Mouse (Mus musculus): ENCODE data around the gene Atp2c1. TPM values are rescaled to one million over a fixed set of nuclear protein-coding genes. Genes with fewer than 3 reads are reported as not detected.

Atp2c1 gene
- polyA plus RNA-seq, 1 experiment from 2014 or later, result 77.4 TPM

DNA sequence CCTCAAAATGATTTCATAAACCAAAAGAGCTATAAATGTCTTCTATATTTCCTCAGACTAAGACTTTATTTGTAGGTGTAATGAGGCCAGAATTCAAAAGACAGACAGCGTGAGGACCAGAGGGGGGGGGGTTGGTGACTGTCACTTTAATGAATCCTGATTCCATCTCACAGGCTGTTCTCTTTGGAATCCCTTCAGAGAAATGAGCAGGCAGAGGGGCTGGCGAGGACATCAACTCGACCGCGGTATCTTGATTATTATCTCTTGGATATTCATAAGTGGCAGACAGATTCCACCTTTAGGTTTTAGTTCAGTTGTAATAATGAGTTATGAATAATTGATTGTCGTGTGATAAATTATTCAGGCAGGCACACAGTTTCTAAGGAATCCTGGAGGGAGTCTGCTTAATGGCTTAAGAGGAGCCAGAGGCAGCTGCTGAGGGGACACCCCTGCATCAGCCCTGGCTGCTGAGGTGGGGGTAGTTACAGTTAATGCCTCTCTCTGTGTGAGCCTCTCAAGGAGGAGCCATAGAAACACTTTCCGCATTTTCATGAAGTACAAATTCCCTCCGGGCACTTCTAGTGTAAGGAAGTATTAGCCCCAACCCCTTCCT is 147.5 kb downstream of the Atp2c1 start:
- Histone ChIP-seq H3K4me3 (replicated peaks) (no peak overlapping the region), H3K27ac (no peak overlapping the region), H3K4me2 (no peak overlapping the region), H3K36me3 (replicated peaks) (no peaks in the 10 kb centered on the region), H3K9ac (no peak overlapping the region), H3K27me3 (no peaks in the 10 kb centered on the region), H3K9me3 (no peaks in the 10 kb centered on the region), H3K4me1 (peaks cover 7% of the 10 kb centered on the region)
- 63% methylated on average over 8 of the region's 8 CpGs for WGBS
- ATAC-seq (ENCODE audit: low FRiP score), result peak; percentile 68; the same call in 1 of the 2 replicates

DNA sequence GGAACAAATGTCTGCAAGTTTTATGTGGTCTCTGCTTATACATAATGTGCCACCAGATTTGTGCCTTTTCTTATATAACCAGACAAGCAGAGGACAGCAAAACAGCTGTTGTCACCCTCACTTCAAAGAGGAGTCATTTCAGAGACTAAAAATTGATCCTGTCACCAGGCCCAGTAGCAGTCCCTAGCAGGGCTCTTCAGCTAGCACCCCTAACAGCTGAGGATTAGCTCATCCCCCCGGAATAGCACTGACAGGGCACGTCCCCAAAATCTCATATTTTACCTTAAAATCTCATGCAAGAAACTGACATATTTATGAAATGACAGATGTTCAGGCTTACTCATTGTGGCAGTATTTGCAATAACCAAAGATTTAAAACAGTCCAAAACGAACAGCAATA is 149.5 kb downstream of the Atp2c1 start:
- Histone ChIP-seq H3K36me3 (replicated peaks) (no peaks in the 10 kb centered on the region), H3K9me3 (no peaks in the 10 kb centered on the region), H3K4me2 (no peak overlapping the region), H3K9ac (no peak overlapping the region), H3K27me3 (no peaks in the 10 kb centered on the region), H3K4me1 (peaks cover 7% of the 10 kb centered on the region), H3K4me3 (replicated peaks) (no peak overlapping the region), H3K27ac (no peak overlapping the region)
- ATAC-seq (ENCODE audit: low FRiP score), result no peak
- 78% methylated on average over 3 of the region's 3 CpGs for WGBS

DNA sequence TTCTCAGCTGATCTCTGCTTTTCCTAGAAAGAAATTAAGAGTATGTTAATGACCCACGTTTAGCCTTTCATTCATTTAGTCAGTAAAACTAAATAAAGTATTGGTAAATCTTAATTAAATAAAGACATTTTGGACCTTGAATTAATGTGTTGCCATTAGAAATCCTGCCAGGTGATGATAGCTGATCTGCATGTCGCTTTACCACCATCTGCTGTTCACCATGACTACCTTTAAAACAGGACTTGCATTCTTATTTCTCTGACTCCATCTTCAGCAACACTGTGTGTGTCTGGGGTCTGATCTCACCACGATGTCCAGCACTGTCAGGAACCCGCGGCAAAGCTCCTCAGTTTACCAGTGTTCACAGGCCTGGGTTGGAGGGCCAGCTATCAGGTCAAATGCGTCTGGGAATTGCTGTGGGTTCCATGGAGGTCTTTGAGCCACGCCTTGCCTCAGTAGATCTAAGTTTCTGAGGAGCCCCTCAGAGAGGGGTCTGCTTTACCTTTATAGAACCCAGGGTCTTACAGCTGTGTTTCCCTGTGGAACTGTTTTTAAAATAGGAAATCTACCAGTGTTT is 150.1 kb downstream of the Atp2c1 start:
- Histone ChIP-seq H3K36me3 (replicated peaks) (no peaks in the 10 kb centered on the region), H3K9ac (no peak overlapping the region), H3K27ac (no peak overlapping the region), H3K4me2 (no peak overlapping the region), H3K4me1 (peaks cover 7% of the 10 kb centered on the region), H3K27me3 (no peaks in the 10 kb centered on the region), H3K4me3 (replicated peaks) (no peak overlapping the region), H3K9me3 (no peaks in the 10 kb centered on the region)
- 80% methylated on average over 7 of the region's 7 CpGs for WGBS
- ATAC-seq (ENCODE audit: low FRiP score), result no peak

DNA sequence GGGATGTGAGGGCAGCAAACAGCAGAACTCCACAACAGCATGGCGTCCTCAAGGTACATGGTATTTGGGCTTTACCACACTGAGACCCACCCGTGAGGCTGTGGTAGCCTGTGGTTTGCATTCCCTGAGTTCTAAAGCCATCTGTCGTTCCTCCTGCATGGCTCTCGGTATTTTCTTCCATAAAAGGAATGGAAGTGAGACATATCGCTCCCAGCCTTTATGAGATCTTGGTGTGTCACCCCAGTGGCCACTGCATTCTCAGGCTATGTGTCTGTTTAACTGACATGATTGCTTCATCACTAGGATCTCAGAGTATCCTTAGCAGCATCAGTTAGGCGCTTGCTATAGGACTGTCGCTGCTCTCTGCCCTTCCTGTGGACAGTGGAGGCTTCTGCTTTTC is 150.7 kb downstream of the Atp2c1 start:
- 87% methylated on average over 7 of the region's 7 CpGs for WGBS
- no peak overlapping the region for H3K4me3 ChIP-seq (replicated peaks)
- no peak for ATAC-seq (ENCODE audit: low FRiP score)
- H3K27ac ChIP-seq, result no peak overlapping the region
- H3K36me3 ChIP-seq (replicated peaks), result no peaks in the 10 kb centered on the region
- H3K4me1 ChIP-seq, result peaks cover 7% of the 10 kb centered on the region
- no peaks in the 10 kb centered on the region for H3K9me3 ChIP-seq
- H3K4me2 ChIP-seq, result no peak overlapping the region
- no peak overlapping the region for H3K9ac ChIP-seq
- no peaks in the 10 kb centered on the region for H3K27me3 ChIP-seq

DNA sequence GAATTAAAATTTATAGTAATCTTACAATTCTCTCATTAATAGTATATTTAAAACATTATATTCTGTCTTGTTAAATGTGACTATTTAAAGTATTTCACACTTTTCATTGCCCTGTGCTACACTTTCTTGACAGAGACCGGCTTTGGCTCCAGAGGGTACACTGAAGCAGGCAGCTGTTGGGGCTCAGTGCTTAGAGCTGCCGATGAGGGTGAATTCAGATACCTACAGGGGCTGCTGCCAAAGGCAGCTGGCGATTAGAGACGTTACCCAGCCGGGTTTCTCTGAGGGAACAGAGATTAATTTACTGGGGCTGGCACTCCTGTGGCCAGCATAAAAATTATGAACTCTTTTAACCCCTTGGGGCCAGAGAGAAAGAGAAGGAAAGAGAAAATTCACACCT is 152.8 kb downstream of the Atp2c1 start:
- H3K36me3 ChIP-seq (replicated peaks), result no peaks in the 10 kb centered on the region
- no peaks in the 10 kb centered on the region for H3K9me3 ChIP-seq
- no peak overlapping the region for H3K27ac ChIP-seq
- H3K9ac ChIP-seq, result no peak overlapping the region
- H3K4me2 ChIP-seq, result no peak overlapping the region
- H3K27me3 ChIP-seq, result no peaks in the 10 kb centered on the region
- H3K4me1 ChIP-seq, result no peaks in the 10 kb centered on the region
- no peak for ATAC-seq (ENCODE audit: low FRiP score)
- no peak overlapping the region for H3K4me3 ChIP-seq (replicated peaks)
- 68% methylated on average over 5 of the region's 5 CpGs for WGBS

DNA sequence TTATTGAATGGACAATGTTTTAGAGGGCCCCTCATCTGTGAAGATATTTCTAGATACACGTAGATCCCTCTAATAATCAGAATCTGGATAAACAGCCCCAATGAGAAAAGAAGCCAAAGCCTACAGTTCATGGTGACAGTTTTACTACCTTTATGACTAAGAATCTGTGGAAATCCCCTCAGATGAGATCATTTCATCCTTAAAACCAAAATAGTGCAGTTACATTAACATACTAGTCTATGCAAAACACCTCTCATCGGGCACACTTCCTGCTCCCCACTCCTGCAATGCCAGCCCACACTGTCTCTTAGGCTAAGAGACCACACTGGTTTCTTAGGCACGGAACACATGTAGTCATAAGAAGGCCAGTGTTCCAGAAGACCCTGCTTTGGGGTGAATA is 158.5 kb downstream of the Atp2c1 start:
- H3K27ac ChIP-seq, result no peak overlapping the region
- H3K9me3 ChIP-seq, result no peaks in the 10 kb centered on the region
- no peaks in the 10 kb centered on the region for H3K27me3 ChIP-seq
- 86% methylated on average over 3 of the region's 3 CpGs for WGBS
- no peaks in the 10 kb centered on the region for H3K4me1 ChIP-seq
- H3K9ac ChIP-seq, result no peak overlapping the region
- ATAC-seq (ENCODE audit: low FRiP score), result no peak
- H3K4me2 ChIP-seq, result no peak overlapping the region
- no peaks in the 10 kb centered on the region for H3K36me3 ChIP-seq (replicated peaks)
- no peak overlapping the region for H3K4me3 ChIP-seq (replicated peaks)

DNA sequence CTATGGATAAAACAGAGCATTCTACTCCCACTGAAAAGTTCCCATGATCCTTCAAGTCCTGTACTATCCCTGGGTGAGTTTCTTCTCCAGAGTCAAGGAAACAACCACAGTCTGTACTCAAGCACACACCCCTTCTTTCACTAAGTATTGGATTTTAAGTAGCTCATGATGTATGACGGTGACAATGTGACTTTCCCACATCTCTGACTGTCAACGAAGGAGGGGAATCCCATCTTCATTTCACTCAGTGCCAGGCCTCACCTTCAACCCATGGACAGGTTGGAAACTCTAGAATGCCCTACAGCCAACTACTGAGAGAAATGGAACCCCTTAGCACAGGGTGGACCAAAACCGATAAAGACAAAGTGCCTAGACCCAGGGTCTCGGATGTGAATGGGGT is 160.9 kb downstream of the Atp2c1 start:
- H3K27me3 ChIP-seq, result no peaks in the 10 kb centered on the region
- H3K4me2 ChIP-seq, result no peak overlapping the region
- WGBS, result 94% methylated on average over 4 of the region's 4 CpGs
- no peak overlapping the region for H3K4me3 ChIP-seq (replicated peaks)
- no peak for ATAC-seq (ENCODE audit: low FRiP score)
- no peaks in the 10 kb centered on the region for H3K36me3 ChIP-seq (replicated peaks)
- no peak overlapping the region for H3K27ac ChIP-seq
- no peaks in the 10 kb centered on the region for H3K9me3 ChIP-seq
- no peaks in the 10 kb centered on the region for H3K4me1 ChIP-seq
- H3K9ac ChIP-seq, result no peak overlapping the region

DNA sequence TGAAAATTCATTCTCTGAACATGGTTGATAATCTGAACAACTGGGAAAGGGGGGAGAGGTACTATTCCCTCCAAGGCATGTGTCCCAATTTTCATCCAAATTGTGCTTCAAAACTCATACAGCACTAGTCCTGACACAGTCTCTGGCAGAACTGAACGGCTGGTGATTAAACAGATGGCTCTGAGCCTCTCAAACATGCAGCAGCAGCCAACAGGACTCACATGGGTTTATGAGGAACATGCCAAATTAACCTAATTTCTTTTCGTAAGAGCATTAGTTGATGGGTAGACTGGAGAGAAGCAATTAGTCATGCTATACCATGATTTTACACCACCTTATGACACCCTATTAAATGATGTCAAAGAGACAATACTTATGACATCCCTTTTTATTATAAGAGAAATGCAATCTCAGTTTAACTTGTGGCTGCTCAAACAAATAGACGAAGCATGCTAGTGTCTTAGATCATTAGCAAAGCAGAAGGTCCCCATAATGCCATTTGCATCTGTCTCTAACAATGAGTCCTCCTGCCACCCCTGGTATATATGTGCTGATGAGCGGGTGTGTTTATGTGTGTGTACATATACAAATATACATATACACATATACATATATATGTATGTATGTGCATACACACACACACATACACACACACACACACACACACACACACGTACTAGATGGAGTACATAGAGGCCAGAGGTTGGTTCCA is 163.4 kb downstream of the Atp2c1 start:
- WGBS, result 82% methylated on average over 5 of the region's 5 CpGs
- no peak overlapping the region for H3K4me2 ChIP-seq
- H3K9ac ChIP-seq, result no peak overlapping the region
- no peak overlapping the region for H3K4me3 ChIP-seq (replicated peaks)
- H3K4me1 ChIP-seq, result no peaks in the 10 kb centered on the region
- no peak overlapping the region for H3K27ac ChIP-seq
- no peaks in the 10 kb centered on the region for H3K36me3 ChIP-seq (replicated peaks)
- ATAC-seq (ENCODE audit: low FRiP score), result no peak
- H3K9me3 ChIP-seq, result no peaks in the 10 kb centered on the region
- H3K27me3 ChIP-seq, result no peaks in the 10 kb centered on the region

DNA sequence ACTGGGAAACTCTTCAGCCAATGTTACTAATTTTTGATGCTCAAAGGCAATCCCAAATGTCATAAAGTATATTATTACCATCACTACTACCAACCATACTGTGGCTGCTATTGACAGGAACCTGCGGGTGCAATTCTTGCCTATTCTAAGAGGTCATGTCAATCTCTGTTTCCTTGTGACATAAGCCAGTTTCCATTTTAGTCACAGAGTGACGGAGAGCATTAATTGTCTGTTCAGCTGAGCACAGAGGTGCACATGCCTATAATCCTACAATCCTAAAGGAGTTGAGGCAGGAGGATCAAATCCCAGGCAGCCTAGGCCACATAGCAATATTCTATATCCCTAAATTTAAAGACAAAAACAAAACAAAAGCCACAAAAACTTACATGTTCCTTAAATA is 164.9 kb downstream of the Atp2c1 start:
- H3K9me3 ChIP-seq, result no peaks in the 10 kb centered on the region
- WGBS, result 86% methylated on average over 2 of the region's 2 CpGs
- H3K4me2 ChIP-seq, result no peak overlapping the region
- H3K4me3 ChIP-seq (replicated peaks), result no peak overlapping the region
- H3K4me1 ChIP-seq, result no peaks in the 10 kb centered on the region
- H3K27ac ChIP-seq, result no peak overlapping the region
- no peak overlapping the region for H3K9ac ChIP-seq
- no peak for ATAC-seq (ENCODE audit: low FRiP score)
- no peaks in the 10 kb centered on the region for H3K27me3 ChIP-seq
- no peaks in the 10 kb centered on the region for H3K36me3 ChIP-seq (replicated peaks)

Other genes starting within 250 kb of the Atp2c1 start
- 15.8 and 17.4 TPM in 2 replicates for gene Aste1, start 131.9 kb downstream of the Atp2c1 start, polyA plus RNA-seq (2016; fragmentation: Nextera tagmentation; extraction: Ambion mirVana)
- 0.70 and 1.0 TPM in 2 replicates for gene Nek11, start 131.8 kb downstream of the Atp2c1 start, polyA plus RNA-seq (2016; fragmentation: Nextera tagmentation; extraction: Ambion mirVana)
- 25.8 and 27.4 TPM in 2 replicates for gene Pik3r4, start 115.7 kb upstream of the Atp2c1 start, polyA plus RNA-seq (2016; fragmentation: Nextera tagmentation; extraction: Ambion mirVana)

Data from forebrain, embryonic 12.5 days (tissue).